Mouse (Mus musculus): ENCODE data around the gene Siae. TPM values are rescaled to one million over a fixed set of nuclear protein-coding genes. Genes with fewer than 3 reads are reported as not detected.

Siae gene
- polyA plus RNA-seq, 1 experiment from 2014 or later = 7.7 TPM

DNA sequence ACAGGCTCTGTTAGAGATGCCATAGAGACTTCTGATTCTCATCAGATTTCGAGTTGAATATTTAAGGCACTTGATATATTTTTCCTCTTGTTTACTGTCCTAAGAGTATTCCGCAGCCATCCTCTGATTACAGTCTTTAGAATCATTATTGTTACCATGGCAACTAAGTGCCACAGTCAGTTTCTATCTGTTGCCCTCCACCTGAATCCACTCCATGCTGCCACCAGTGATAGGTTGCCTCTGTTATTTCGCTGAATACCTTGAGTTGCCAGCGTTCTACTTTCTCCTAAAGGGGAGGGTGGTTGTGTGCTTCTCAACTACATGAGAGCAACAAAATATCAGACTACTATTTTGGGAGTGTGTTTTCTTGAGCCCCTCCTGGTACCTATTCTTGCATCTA is 31.2 kb downstream of the Siae start:
- H3K4me3 ChIP-seq (ENCODE audit: low read depth, low read length) = no peak overlapping the region
- TF ChIP-seq CTCF (IDR thresholded peaks at IDR 0.05) (no peak), EP300 (IDR thresholded peaks at IDR 0.05) (no peak)
- H3K4me2 ChIP-seq (replicated peaks; ENCODE audit: low read depth, low read length) = no peak overlapping the region
- H3K4me1 ChIP-seq (ENCODE audit: insufficient read depth, low read depth, low read length) = no peaks in the 10 kb centered on the region
- DNase-seq (ENCODE audit: low spot score) = no peak
- H3K36me3 ChIP-seq (ENCODE audit: insufficient read depth, low read length) = no peaks in the 10 kb centered on the region
- H3K27ac ChIP-seq (ENCODE audit: low read length) = no peak overlapping the region
- no peaks in the 10 kb centered on the region for H3K27me3 ChIP-seq (replicated peaks; ENCODE audit: insufficient read depth, low read length)
- WGBS = 74% methylated on average over 4 of the region's 4 CpGs
- no peak for ATAC-seq
- no peaks in the 10 kb centered on the region for H3K9me3 ChIP-seq (ENCODE audit: low read length)
- no peak overlapping the region for H3K9ac ChIP-seq (replicated peaks; ENCODE audit: low read depth)

DNA sequence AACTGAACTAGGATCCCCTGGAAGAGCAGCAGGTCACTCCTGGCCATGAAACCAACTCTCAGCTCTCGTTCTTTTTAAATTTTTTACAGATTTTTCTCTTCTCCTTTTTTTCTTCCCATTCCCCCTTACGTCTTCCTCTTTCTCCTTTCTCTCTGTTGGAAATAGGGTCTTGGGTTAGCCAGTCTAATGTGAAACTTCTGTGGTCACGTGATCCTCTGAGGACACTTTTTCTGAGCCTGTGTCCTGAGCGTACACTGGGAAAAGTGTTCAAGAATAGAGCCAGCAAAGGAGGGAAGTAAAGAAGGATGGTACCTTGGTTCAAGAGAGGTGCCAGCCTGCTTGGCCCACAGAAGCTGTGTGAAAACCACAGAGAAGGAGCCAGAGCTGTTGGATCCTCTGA is 34.9 kb downstream of the Siae start:
- WGBS = 81% methylated on average over 4 of the region's 4 CpGs
- H3K4me2 ChIP-seq (replicated peaks; ENCODE audit: low read depth, low read length) = no peak overlapping the region

GRCm38 (mm10) chr9:37592025-37592424 is 36.5 kb downstream of the Siae start:
- Histone ChIP-seq H3K4me2 (replicated peaks; ENCODE audit: low read depth, low read length) (no peak overlapping the region), H3K36me3 (ENCODE audit: insufficient read depth, low read length) (no peaks in the 10 kb centered on the region), H3K9ac (replicated peaks; ENCODE audit: low read depth) (no peak overlapping the region), H3K27me3 (replicated peaks; ENCODE audit: insufficient read depth, low read length) (no peaks in the 10 kb centered on the region), H3K4me3 (ENCODE audit: low read depth, low read length) (no peak overlapping the region), H3K9me3 (ENCODE audit: low read length) (no peaks in the 10 kb centered on the region), H3K4me1 (ENCODE audit: insufficient read depth, low read depth, low read length) (no peaks in the 10 kb centered on the region), H3K27ac (ENCODE audit: low read length) (no peak overlapping the region)
- DNase-seq (ENCODE audit: low spot score) (no peak), ATAC-seq (no peak)
- 71% methylated on average over 2 of the region's 2 CpGs for WGBS
- TF ChIP-seq CTCF (IDR thresholded peaks at IDR 0.05) (no peak), EP300 (IDR thresholded peaks at IDR 0.05) (no peak)

More for the DNA sequence above, 34.9 kb downstream of the Siae start:
- Histone ChIP-seq H3K36me3 (ENCODE audit: insufficient read depth, low read length) (no peaks in the 10 kb centered on the region), H3K4me3 (ENCODE audit: low read depth, low read length) (no peak overlapping the region), H3K27ac (ENCODE audit: low read length) (no peak overlapping the region), H3K27me3 (replicated peaks; ENCODE audit: insufficient read depth, low read length) (no peaks in the 10 kb centered on the region), H3K4me1 (ENCODE audit: insufficient read depth, low read depth, low read length) (no peaks in the 10 kb centered on the region), H3K9ac (replicated peaks; ENCODE audit: low read depth) (no peak overlapping the region), H3K9me3 (ENCODE audit: low read length) (no peaks in the 10 kb centered on the region)
- ATAC-seq (no peak), DNase-seq (ENCODE audit: low spot score) (no peak)
- TF ChIP-seq CTCF (IDR thresholded peaks at IDR 0.05) = no peak
- no peak for TF ChIP-seq EP300 (IDR thresholded peaks at IDR 0.05)

GRCm38 (mm10) chr9:37592633-37593032 is 37.1 kb downstream of the Siae start:
- no peak overlapping the region for H3K27ac ChIP-seq (ENCODE audit: low read length)
- no peak overlapping the region for H3K4me3 ChIP-seq (ENCODE audit: low read depth, low read length)
- no peak overlapping the region for H3K9ac ChIP-seq (replicated peaks; ENCODE audit: low read depth)
- ATAC-seq (no peak), DNase-seq (ENCODE audit: low spot score) (no peak)
- TF ChIP-seq CTCF (IDR thresholded peaks at IDR 0.05) (no peak), EP300 (IDR thresholded peaks at IDR 0.05) (no peak)
- H3K4me2 ChIP-seq (replicated peaks; ENCODE audit: low read depth, low read length) = no peak overlapping the region
- 36% methylated on average over 6 of the region's 6 CpGs for WGBS
- no peaks in the 10 kb centered on the region for H3K9me3 ChIP-seq (ENCODE audit: low read length)
- no peaks in the 10 kb centered on the region for H3K4me1 ChIP-seq (ENCODE audit: insufficient read depth, low read depth, low read length)
- H3K27me3 ChIP-seq (replicated peaks; ENCODE audit: insufficient read depth, low read length) = no peaks in the 10 kb centered on the region
- no peaks in the 10 kb centered on the region for H3K36me3 ChIP-seq (ENCODE audit: insufficient read depth, low read length)

GRCm38 (mm10) chr9:37593690-37594089 is 38.2 kb downstream of the Siae start:
- Histone ChIP-seq H3K9me3 (ENCODE audit: low read length) (no peaks in the 10 kb centered on the region), H3K36me3 (ENCODE audit: insufficient read depth, low read length) (no peaks in the 10 kb centered on the region), H3K4me2 (replicated peaks; ENCODE audit: low read depth, low read length) (no peak overlapping the region), H3K27ac (ENCODE audit: low read length) (no peak overlapping the region), H3K27me3 (replicated peaks; ENCODE audit: insufficient read depth, low read length) (no peaks in the 10 kb centered on the region), H3K9ac (replicated peaks; ENCODE audit: low read depth) (no peak overlapping the region), H3K4me3 (ENCODE audit: low read depth, low read length) (no peak overlapping the region), H3K4me1 (ENCODE audit: insufficient read depth, low read depth, low read length) (no peaks in the 10 kb centered on the region)
- no peak for TF ChIP-seq EP300 (IDR thresholded peaks at IDR 0.05)
- no peak for TF ChIP-seq CTCF (IDR thresholded peaks at IDR 0.05)
- 81% methylated on average over 3 of the region's 3 CpGs for WGBS
- no peak for DNase-seq (ENCODE audit: low spot score)
- ATAC-seq = no peak

- Histone ChIP-seq H3K4me3 (ENCODE audit: low read depth, low read length) (no peak overlapping the region), H3K4me2 (replicated peaks; ENCODE audit: low read depth, low read length) (no peak overlapping the region), H3K36me3 (ENCODE audit: insufficient read depth, low read length) (no peaks in the 10 kb centered on the region), H3K9me3 (ENCODE audit: low read length) (no peaks in the 10 kb centered on the region), H3K4me1 (ENCODE audit: insufficient read depth, low read depth, low read length) (no peaks in the 10 kb centered on the region), H3K27me3 (replicated peaks; ENCODE audit: insufficient read depth, low read length) (no peaks in the 10 kb centered on the region), H3K27ac (ENCODE audit: low read length) (no peak overlapping the region), H3K9ac (replicated peaks; ENCODE audit: low read depth) (no peak overlapping the region)
- TF ChIP-seq EP300 (IDR thresholded peaks at IDR 0.05) (no peak), CTCF (IDR thresholded peaks at IDR 0.05) (no peak)
- ATAC-seq (no peak), DNase-seq (ENCODE audit: low spot score) (no peak)
- WGBS = 80% methylated on average over 1 of the region's 1 CpGs
These were observed 40.1 kb downstream of the Siae start for GRCm38 (mm10) chr9:37595570-37595969.

GRCm38 (mm10) chr9:37598637-37599036 is 43.1 kb downstream of the Siae start:
- no peak for ATAC-seq
- 88% methylated on average over 2 of the region's 2 CpGs for WGBS
- Histone ChIP-seq H3K4me3 (ENCODE audit: low read depth, low read length) (no peak overlapping the region), H3K9me3 (ENCODE audit: low read length) (no peaks in the 10 kb centered on the region), H3K27ac (ENCODE audit: low read length) (no peak overlapping the region), H3K27me3 (replicated peaks; ENCODE audit: insufficient read depth, low read length) (no peaks in the 10 kb centered on the region), H3K4me1 (ENCODE audit: insufficient read depth, low read depth, low read length) (no peaks in the 10 kb centered on the region), H3K9ac (replicated peaks; ENCODE audit: low read depth) (no peak overlapping the region), H3K4me2 (replicated peaks; ENCODE audit: low read depth, low read length) (no peak overlapping the region), H3K36me3 (ENCODE audit: insufficient read depth, low read length) (no peaks in the 10 kb centered on the region)
- DNase-seq (ENCODE audit: low spot score) = no peak
- TF ChIP-seq CTCF (IDR thresholded peaks at IDR 0.05) (no peak), EP300 (IDR thresholded peaks at IDR 0.05) (no peak)
